Comparison of ENCODE assay signal across 10 mouse cellular contexts in the genomic region with DNA sequence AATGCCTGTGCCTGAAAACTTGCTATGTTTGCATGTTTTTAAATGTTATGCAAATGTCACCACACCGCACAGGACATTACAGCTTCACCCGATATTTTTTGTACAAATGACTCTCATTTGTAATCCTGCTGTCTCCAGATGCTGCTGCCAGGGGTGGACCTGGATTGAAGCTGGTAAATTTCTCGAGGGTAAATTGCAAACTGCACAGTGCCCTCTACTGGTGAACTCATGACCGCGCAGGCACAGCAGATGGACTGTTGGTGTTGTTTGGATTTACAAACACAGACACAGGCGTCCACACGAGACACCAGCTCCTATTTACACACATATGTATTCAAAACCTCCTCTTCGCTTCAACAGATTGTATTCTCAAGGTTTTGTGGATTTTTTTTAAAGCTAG. TPM values are rescaled to one million over a fixed set of nuclear protein-coding genes. Genes with fewer than 3 reads are reported as not detected.
DNase-seq lines count a peak whose midpoint lies in the region; ATAC-seq and TF ChIP-seq lines count a peak whose summit lies in the region.
"Had no signal": no experiment of that assay in that cellular context is flagged by ENCODE, and none has a peak within 500 bp of the region (broad histone marks: within the 10 kb centered on the region; RNA-seq: fewer than 3 reads in every experiment).

No protein-coding gene starts in this region.

- no peak overlapping the region for H3K4me2 ChIP-seq in forebrain, embryonic 15.5 days (replicated peaks)
- H3K4me2 ChIP-seq in liver, embryonic 11.5 days, result no peak overlapping the region
- H3K4me2 ChIP-seq: heart, embryonic 13.5 days had no signal

- H3K27me3 ChIP-seq in forebrain, embryonic 10.5 days (ENCODE audit: poor library complexity, severe bottlenecking), result peaks cover 8% of the 10 kb centered on the region; the same call in 1 of the 2 replicates
- no peaks in the 10 kb centered on the region for H3K27me3 ChIP-seq in forebrain, embryonic 15.5 days
- H3K27me3 ChIP-seq in liver, adult 2 months (ENCODE audit: control insufficient read depth, insufficient read depth, low read length), result no peaks in the 10 kb centered on the region
- H3K27me3 ChIP-seq in liver, embryonic 11.5 days (replicated peaks; ENCODE audit: control insufficient read depth, insufficient read depth, low read length), result no peaks in the 10 kb centered on the region

- no peaks in the 10 kb centered on the region for H3K36me3 ChIP-seq in forebrain, embryonic 10.5 days (replicated peaks)
- H3K36me3 ChIP-seq in forebrain, embryonic 15.5 days, result no peaks in the 10 kb centered on the region
- H3K36me3 ChIP-seq in liver, adult 2 months (ENCODE audit: control insufficient read depth, insufficient read depth, low read length), result no peaks in the 10 kb centered on the region
- H3K36me3 ChIP-seq in liver, embryonic 11.5 days (ENCODE audit: control insufficient read depth, insufficient read depth, low read length), result no peaks in the 10 kb centered on the region
- H3K36me3 ChIP-seq: G1E; heart, embryonic 13.5 days had no signal

- WGBS in forebrain, embryonic 10.5 days, result 23% methylated on average over 8 of the region's 8 CpGs
- WGBS in forebrain, embryonic 15.5 days, result 16% methylated on average over 8 of the region's 8 CpGs
- 16% methylated on average over 8 of the region's 8 CpGs for WGBS in liver, adult 2 months
- 22% methylated on average over 8 of the region's 8 CpGs for WGBS in liver, embryonic 11.5 days
- whole genome bisulfite sequencing in olfactory bulb, adult 2 months, result 20% methylated on average over 8 of the region's 8 CpGs

- H3K27ac ChIP-seq in forebrain, embryonic 10.5 days, result no peak overlapping the region
- no peak overlapping the region for H3K27ac ChIP-seq in forebrain, embryonic 15.5 days (replicated peaks)
- H3K27ac ChIP-seq in liver, adult 2 months (replicated peaks; ENCODE audit: insufficient read depth, low read depth, low read length), result no peak overlapping the region
- H3K27ac ChIP-seq in liver, embryonic 11.5 days (ENCODE audit: low read depth, low read length), result no peak overlapping the region
- no peak overlapping the region for H3K27ac ChIP-seq in olfactory bulb, adult 2 months (ENCODE audit: insufficient read depth, low read depth, low read length)
- H3K27ac ChIP-seq: heart, embryonic 13.5 days had no signal

- no peak overlapping the region for H3K9ac ChIP-seq in forebrain, embryonic 15.5 days (replicated peaks)
- H3K9ac ChIP-seq in liver, adult 2 months (ENCODE audit: low read depth, low read length), result no peak overlapping the region
- H3K9ac ChIP-seq in liver, embryonic 11.5 days (ENCODE audit: low read depth, low read length), result no peak overlapping the region
- H3K9ac ChIP-seq: heart, embryonic 13.5 days had no signal

- TF ChIP-seq CTCF in liver, adult 2 months (IDR thresholded peaks at IDR 0.05; ENCODE audit: low read depth, low read length), result peak; percentile 81
- TF ChIP-seq CTCF in olfactory bulb, adult 2 months (IDR thresholded peaks at IDR 0.05; ENCODE audit: insufficient read depth, low read depth, low read length), result peak; percentile 44; the same call in 1 of the 2 replicates

- peaks cover 3% of the 10 kb centered on the region for H3K4me1 ChIP-seq in forebrain, embryonic 10.5 days
- H3K4me1 ChIP-seq in forebrain, embryonic 15.5 days, result peaks cover 7% of the 10 kb centered on the region
- no peaks in the 10 kb centered on the region for H3K4me1 ChIP-seq in liver, adult 2 months (ENCODE audit: control insufficient read depth, insufficient read depth, low read length)
- no peaks in the 10 kb centered on the region for H3K4me1 ChIP-seq in liver, embryonic 11.5 days (replicated peaks; ENCODE audit: control insufficient read depth, insufficient read depth, low read length)
- no peaks in the 10 kb centered on the region for H3K4me1 ChIP-seq in olfactory bulb, adult 2 months (ENCODE audit: control insufficient read depth, insufficient read depth, low read length)

- H3K9me3 ChIP-seq in forebrain, embryonic 10.5 days, result no peaks in the 10 kb centered on the region
- H3K9me3 ChIP-seq in forebrain, embryonic 15.5 days, result no peaks in the 10 kb centered on the region
- H3K9me3 ChIP-seq in liver, embryonic 11.5 days (ENCODE audit: control insufficient read depth, low read length), result no peaks in the 10 kb centered on the region
- H3K9me3 ChIP-seq: heart, embryonic 13.5 days had no signal

- H3K79me2 ChIP-seq in liver, adult 2 months (ENCODE audit: control insufficient read depth, insufficient read depth, low read length), result no peaks in the 10 kb centered on the region

- peak; percentile 48 for DNase-seq in forebrain, embryonic 10.5 days (ENCODE audit: extremely low spot score, low spot score)
- peak; percentile 11 for DNase-seq in liver, adult 2 months (ENCODE audit: extremely low read depth, low read depth, low spot score)
- no peak for DNase-seq in liver, embryonic 11.5 days (ENCODE audit: low spot score)
- peak; percentile 13 for DNase-seq in c-Kit-positive CD71-negative TER-119-negative erythroid progenitor cells, embryonic 14.5 days (ENCODE audit: low read depth)
- DNase-seq in kidney, postnatal 10 days, result peak; percentile 33

- no peak for TF ChIP-seq POLR2A in liver, adult 2 months (IDR thresholded peaks at IDR 0.05; ENCODE audit: extremely low read depth, insufficient read depth, low read length)
- TF ChIP-seq POLR2A in olfactory bulb, adult 2 months (IDR thresholded peaks at IDR 0.05; ENCODE audit: insufficient read depth, low read depth, low read length), result no peak

- no peak for ATAC-seq in forebrain, embryonic 15.5 days (replicated peaks)
- ATAC-seq in liver, embryonic 11.5 days (replicated peaks; ENCODE audit: low FRiP score), result no peak
- no peak for ATAC-seq in monocyte, adult 5-6 weeks (replicated peaks; ENCODE audit: insufficient number of reproducible peaks, low FRiP score, low TSS enrichment, poor library complexity, severe bottlenecking)

- H3K4me3 ChIP-seq in forebrain, embryonic 10.5 days, result no peak overlapping the region
- H3K4me3 ChIP-seq in forebrain, embryonic 15.5 days, result no peak overlapping the region
- H3K4me3 ChIP-seq in liver, adult 2 months (ENCODE audit: insufficient read depth, low read depth, low read length), result no peak overlapping the region
- no peak overlapping the region for H3K4me3 ChIP-seq in liver, embryonic 11.5 days (ENCODE audit: low read depth, low read length)
- H3K4me3 ChIP-seq in olfactory bulb, adult 2 months (ENCODE audit: insufficient read depth, low read depth, low read length), result no peak overlapping the region
- H3K4me3 ChIP-seq: heart, embryonic 13.5 days had no signal

RNA-seq across cellular contexts. Expression of a gene that starts 44.6 kb away (rescaled TPM):
- polyA plus RNA-seq in forebrain, embryonic 10.5 days (2016; fragmentation: Nextera tagmentation; extraction: Ambion mirVana), result not detected in 2 replicates
- not detected in 2 replicates for polyA plus RNA-seq in forebrain, embryonic 15.5 days (2015; fragmentation: Nextera tagmentation; extraction: Ambion mirVana)
- not detected in 2 replicates for total RNA-seq in liver, adult 2 months (2014; rRNA removed)
- not detected in 2 replicates for polyA plus RNA-seq in liver, adult 2 months (2012; rRNA removed)
- polyA plus RNA-seq in liver, embryonic 11.5 days (2014; fragmentation: Nextera tagmentation; extraction: Ambion mirVana), result not detected in 2 replicates
- not detected in 2 replicates for polyA plus RNA-seq in olfactory bulb, adult 2 months (2012; ENCODE audit: insufficient read depth, insufficient read length, low replicate concordance, missing spikeins)
- not detected in 3 replicates for total RNA-seq in monocyte, adult 5-6 weeks (2017)
- polyA plus RNA-seq: G1E; heart, embryonic 13.5 days had no signal
